Mouse (Mus musculus) erythroblast, embryonic 14.5 days (primary cell): ENCODE results near the gene Ptprg. TPM values are rescaled to one million over a fixed set of nuclear protein-coding genes. Genes with fewer than 3 reads are reported as not detected.

Experiments used
- H3K27me3 ChIP-seq: 2 replicates; pipeline ENCODE4 v1.6.1; 2012; ENCODE audit warnings: inconsistent platforms; ENCODE audit not compliant: control insufficient read depth
- H3K36me3 ChIP-seq: 2 replicates; pipeline ENCODE4 v1.6.1; 2012; ENCODE audit warnings: mild to moderate bottlenecking, inconsistent platforms; ENCODE audit not compliant: control insufficient read depth
- H3K4me1 ChIP-seq: 2 replicates; pipeline ENCODE4 v1.6.1; 2012; ENCODE audit warnings: inconsistent platforms; ENCODE audit not compliant: control insufficient read depth
- H3K4me3 ChIP-seq: replicated peaks from 2 replicates; pipeline ENCODE3; 2012; ENCODE audit warnings: moderate library complexity, mild to moderate bottlenecking, inconsistent platforms
- H3K9me3 ChIP-seq: 2 replicates; pipeline ENCODE4 v1.6.1; 2012; ENCODE audit warnings: low read length, inconsistent platforms, mixed read lengths; ENCODE audit not compliant: control insufficient read depth
- GATA1 ChIP-seq: IDR thresholded peaks from 2 replicates; pipeline ENCODE4 v1.6.1; 2012; ENCODE audit warnings: low read length, inconsistent platforms, mixed read lengths
- TAL1 ChIP-seq: IDR thresholded peaks from 3 replicates; pipeline ENCODE4 v1.6.1; 2012; ENCODE audit warnings: low read length, inconsistent platforms, mixed read lengths
- polyA plus RNA-seq: library from polyadenylated mRNA; stranded (reverse); fragments of >175 nt; gene quantifications from 2 replicates; pipeline ENCODE4 v1.2.3, GENCODE M21; 2012

The Ptprg gene
- polyA plus RNA-seq, 1 experiment, result not detected

- H3K9me3 ChIP-seq, result no peaks in the 10 kb centered on the region
- no peaks in the 10 kb centered on the region for H3K4me1 ChIP-seq
- H3K4me3 ChIP-seq, result no peak overlapping the region
- H3K27me3 ChIP-seq, result no peaks in the 10 kb centered on the region
- H3K36me3 ChIP-seq, result no peaks in the 10 kb centered on the region
- no peak for TF ChIP-seq GATA1
These were observed 221.2 kb downstream of the Ptprg start for GRCm38 (mm10) chr14:11774476-11775037.

GRCm38 (mm10) chr14:11775204-11775603, 221.9 kb downstream of the Ptprg start:
- no peak overlapping the region for H3K4me3 ChIP-seq
- no peaks in the 10 kb centered on the region for H3K27me3 ChIP-seq
- no peak for TF ChIP-seq TAL1
- no peak for TF ChIP-seq GATA1
- H3K9me3 ChIP-seq, result no peaks in the 10 kb centered on the region
- H3K4me1 ChIP-seq, result no peaks in the 10 kb centered on the region
- H3K36me3 ChIP-seq, result no peaks in the 10 kb centered on the region

- H3K27me3 ChIP-seq, result no peaks in the 10 kb centered on the region
- H3K4me3 ChIP-seq, result no peak overlapping the region
- H3K36me3 ChIP-seq, result no peaks in the 10 kb centered on the region
- H3K4me1 ChIP-seq, result no peaks in the 10 kb centered on the region
- no peaks in the 10 kb centered on the region for H3K9me3 ChIP-seq
- TF ChIP-seq GATA1 (no peak), TAL1 (no peak)
These were observed 222.7 kb downstream of the Ptprg start for GRCm38 (mm10) chr14:11775951-11776495.

- TF ChIP-seq TAL1 (no peak), GATA1 (no peak)
- Histone ChIP-seq H3K4me3 (no peak overlapping the region), H3K27me3 (no peaks in the 10 kb centered on the region), H3K9me3 (no peaks in the 10 kb centered on the region), H3K4me1 (no peaks in the 10 kb centered on the region), H3K36me3 (no peaks in the 10 kb centered on the region)
These were observed 223.2 kb downstream of the Ptprg start for GRCm38 (mm10) chr14:11776566-11776965.

GRCm38 (mm10) chr14:11791190-11791589, 237.9 kb downstream of the Ptprg start:
- Histone ChIP-seq H3K4me1 (no peaks in the 10 kb centered on the region), H3K4me3 (no peak overlapping the region), H3K27me3 (no peaks in the 10 kb centered on the region), H3K9me3 (no peaks in the 10 kb centered on the region), H3K36me3 (no peaks in the 10 kb centered on the region)
- TF ChIP-seq GATA1, result no peak
- no peak for TF ChIP-seq TAL1

- TF ChIP-seq GATA1, result no peak
- no peak for TF ChIP-seq TAL1
- H3K4me1 ChIP-seq, result no peaks in the 10 kb centered on the region
- no peak overlapping the region for H3K4me3 ChIP-seq
- H3K27me3 ChIP-seq, result no peaks in the 10 kb centered on the region
- H3K9me3 ChIP-seq, result no peaks in the 10 kb centered on the region
- H3K36me3 ChIP-seq, result no peaks in the 10 kb centered on the region
These were observed 240.5 kb downstream of the Ptprg start for GRCm38 (mm10) chr14:11793847-11794246.

- H3K4me1 ChIP-seq, result no peaks in the 10 kb centered on the region
- no peak for TF ChIP-seq GATA1
- TF ChIP-seq TAL1, result no peak
- no peaks in the 10 kb centered on the region for H3K9me3 ChIP-seq
- H3K4me3 ChIP-seq, result no peak overlapping the region
- no peaks in the 10 kb centered on the region for H3K27me3 ChIP-seq
- H3K36me3 ChIP-seq, result no peaks in the 10 kb centered on the region
These were observed 249.2 kb downstream of the Ptprg start for GRCm38 (mm10) chr14:11802355-11803035.

- no peak for TF ChIP-seq TAL1
- TF ChIP-seq GATA1, result no peak
- no peaks in the 10 kb centered on the region for H3K27me3 ChIP-seq
- H3K36me3 ChIP-seq, result no peaks in the 10 kb centered on the region
- H3K9me3 ChIP-seq, result no peaks in the 10 kb centered on the region
- H3K4me3 ChIP-seq, result no peak overlapping the region
- H3K4me1 ChIP-seq, result no peaks in the 10 kb centered on the region
These were observed 253.3 kb downstream of the Ptprg start for GRCm38 (mm10) chr14:11806674-11807073.

GRCm38 (mm10) chr14:11807465-11807864, 254.1 kb downstream of the Ptprg start:
- Histone ChIP-seq H3K9me3 (no peaks in the 10 kb centered on the region), H3K4me1 (no peaks in the 10 kb centered on the region), H3K27me3 (no peaks in the 10 kb centered on the region), H3K36me3 (no peaks in the 10 kb centered on the region), H3K4me3 (no peak overlapping the region)
- no peak for TF ChIP-seq TAL1
- no peak for TF ChIP-seq GATA1
